Mouse (Mus musculus): Measurements from ENCODE around the gene Eipr1. TPM values are rescaled to one million over a fixed set of nuclear protein-coding genes. Genes with fewer than 3 reads are reported as not detected.
"Not testable (repeated sequence)": the region's sequence is repeated elsewhere in the genome, so short reads cannot be mapped to it uniquely, and the experiment has no call there.

The Eipr1 gene
- polyA plus RNA-seq, 1 experiment from 2014 or later = 21.6 TPM

DNA sequence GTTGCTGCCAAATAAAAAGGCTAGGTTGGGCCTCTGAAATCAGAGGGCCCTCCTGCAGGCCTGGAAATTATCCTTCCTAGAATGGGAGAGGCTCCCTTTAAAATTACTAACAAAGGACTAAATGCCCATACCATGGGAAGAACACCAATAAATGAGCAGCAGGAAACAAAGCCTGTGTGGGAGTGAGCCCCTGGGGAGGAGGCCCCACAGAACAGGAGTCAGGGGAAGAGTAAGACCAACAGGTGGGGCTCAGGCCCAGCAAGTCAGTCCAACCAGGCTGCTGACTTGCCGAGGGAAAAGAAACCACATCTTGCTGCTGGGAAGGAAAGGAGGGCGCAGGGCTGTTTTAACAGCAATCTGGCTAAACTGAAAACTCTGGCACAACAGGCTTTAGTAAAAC lies 34.5 kb upstream of the Eipr1 start:
- 73% methylated on average over 2 of the region's 2 CpGs for WGBS
- no peaks in the 10 kb centered on the region for H3K4me1 ChIP-seq (ENCODE audit: insufficient read depth, low read depth, low read length)
- H3K4me3 ChIP-seq (ENCODE audit: low read depth, low read length) = no peak overlapping the region
- no peak overlapping the region for H3K27ac ChIP-seq (ENCODE audit: low read length)
- no peaks in the 10 kb centered on the region for H3K9me3 ChIP-seq (ENCODE audit: low read length)
- no peak overlapping the region for H3K9ac ChIP-seq (replicated peaks; ENCODE audit: low read depth)
- no peak overlapping the region for H3K4me2 ChIP-seq (replicated peaks; ENCODE audit: low read depth, low read length)
- H3K27me3 ChIP-seq (replicated peaks; ENCODE audit: insufficient read depth, low read length) = no peaks in the 10 kb centered on the region
- H3K36me3 ChIP-seq (ENCODE audit: insufficient read depth, low read length) = peaks cover 21% of the 10 kb centered on the region
- no peak for TF ChIP-seq CTCF (IDR thresholded peaks at IDR 0.05)
- TF ChIP-seq EP300 (IDR thresholded peaks at IDR 0.05) = no peak
- DNase-seq (ENCODE audit: low spot score) = no peak
- ATAC-seq = no peak

DNA sequence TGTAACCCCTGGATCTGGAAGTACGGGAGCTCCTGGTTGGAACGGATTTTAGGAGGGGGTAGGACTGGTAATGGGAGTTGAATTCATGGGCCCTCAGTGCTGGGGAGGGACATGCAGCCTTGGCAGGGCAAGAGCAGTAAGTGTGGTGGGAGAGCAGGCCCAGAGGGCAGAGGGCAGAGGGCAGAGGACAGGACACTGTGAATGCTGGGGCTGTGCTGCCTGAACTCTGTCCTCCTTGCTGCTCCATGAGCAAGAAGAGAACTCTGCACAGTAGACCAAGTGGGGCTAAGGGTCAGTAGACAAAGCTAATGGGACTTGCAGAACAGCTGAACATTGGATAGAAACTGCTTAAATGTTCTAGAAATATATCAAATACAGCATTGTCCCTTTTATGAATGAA lies 33.5 kb upstream of the Eipr1 start:
- Histone ChIP-seq H3K4me3 (ENCODE audit: low read depth, low read length) (no peak overlapping the region), H3K4me2 (replicated peaks; ENCODE audit: low read depth, low read length) (no peak overlapping the region), H3K36me3 (ENCODE audit: insufficient read depth, low read length) (peaks cover 21% of the 10 kb centered on the region), H3K27ac (ENCODE audit: low read length) (no peak overlapping the region), H3K9ac (replicated peaks; ENCODE audit: low read depth) (no peak overlapping the region), H3K4me1 (ENCODE audit: insufficient read depth, low read depth, low read length) (no peaks in the 10 kb centered on the region), H3K9me3 (ENCODE audit: low read length) (no peaks in the 10 kb centered on the region), H3K27me3 (replicated peaks; ENCODE audit: insufficient read depth, low read length) (no peaks in the 10 kb centered on the region)
- 90% methylated on average over 2 of the region's 2 CpGs for WGBS
- no peak for ATAC-seq
- DNase-seq (ENCODE audit: low spot score) = no peak
- TF ChIP-seq EP300 (IDR thresholded peaks at IDR 0.05) (no peak), CTCF (IDR thresholded peaks at IDR 0.05) (no peak)

DNA sequence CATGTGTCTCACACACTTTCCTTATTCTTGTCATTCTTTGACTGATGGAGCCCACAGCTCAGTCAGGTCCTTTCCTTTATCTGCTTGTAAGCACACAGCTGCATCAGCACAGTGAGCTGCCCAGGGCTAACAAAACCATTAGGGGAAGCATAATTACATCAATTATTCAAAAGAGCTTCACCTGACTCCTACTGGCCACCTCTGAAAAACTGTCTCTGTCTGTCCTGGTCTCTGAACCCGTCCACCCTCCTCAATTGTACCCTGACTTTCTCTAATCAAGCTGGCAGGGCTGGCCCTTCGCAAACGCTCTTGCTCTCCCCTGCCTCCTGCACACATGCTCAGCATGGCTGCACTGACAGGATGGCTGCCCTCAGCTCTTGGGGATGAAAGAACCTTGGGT lies 27.2 kb upstream of the Eipr1 start:
- Histone ChIP-seq H3K4me1 (ENCODE audit: insufficient read depth, low read depth, low read length) (no peaks in the 10 kb centered on the region), H3K4me3 (ENCODE audit: low read depth, low read length) (no peak overlapping the region), H3K27me3 (replicated peaks; ENCODE audit: insufficient read depth, low read length) (no peaks in the 10 kb centered on the region), H3K27ac (ENCODE audit: low read length) (no peak overlapping the region), H3K9ac (replicated peaks; ENCODE audit: low read depth) (no peak overlapping the region), H3K9me3 (ENCODE audit: low read length) (no peaks in the 10 kb centered on the region), H3K4me2 (replicated peaks; ENCODE audit: low read depth, low read length) (no peak overlapping the region), H3K36me3 (ENCODE audit: insufficient read depth, low read length) (peaks cover 16% of the 10 kb centered on the region; the same call in 1 of the 2 replicates)
- DNase-seq (ENCODE audit: low spot score) (no peak), ATAC-seq (no peak)
- TF ChIP-seq CTCF (IDR thresholded peaks at IDR 0.05) (no peak), EP300 (IDR thresholded peaks at IDR 0.05) (no peak)
- 82% methylated on average over 3 of the region's 3 CpGs for WGBS

DNA sequence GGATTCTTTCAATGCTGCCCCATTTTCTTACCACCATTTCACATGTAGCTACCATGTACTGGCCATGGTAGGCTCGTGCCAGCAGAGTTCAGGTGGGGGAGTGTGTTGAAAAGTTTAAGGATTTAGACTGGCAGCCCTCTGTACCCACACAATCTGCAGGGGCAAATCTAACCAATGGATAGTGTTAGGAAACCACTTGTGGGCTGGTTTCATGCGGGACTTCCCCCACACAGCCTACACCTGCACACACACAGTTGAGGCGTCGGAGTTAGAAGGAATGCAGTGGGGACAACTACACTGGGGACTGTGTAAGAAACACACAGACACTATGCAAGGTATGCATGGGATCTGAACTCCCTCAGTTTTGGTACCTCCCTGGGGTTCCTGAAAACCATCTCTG lies 25.4 kb upstream of the Eipr1 start:
- Histone ChIP-seq H3K9me3 (ENCODE audit: low read length) (no peaks in the 10 kb centered on the region), H3K4me1 (ENCODE audit: insufficient read depth, low read depth, low read length) (no peaks in the 10 kb centered on the region), H3K27ac (ENCODE audit: low read length) (no peak overlapping the region), H3K27me3 (replicated peaks; ENCODE audit: insufficient read depth, low read length) (no peaks in the 10 kb centered on the region), H3K4me3 (ENCODE audit: low read depth, low read length) (no peak overlapping the region), H3K4me2 (replicated peaks; ENCODE audit: low read depth, low read length) (no peak overlapping the region), H3K9ac (replicated peaks; ENCODE audit: low read depth) (no peak overlapping the region), H3K36me3 (ENCODE audit: insufficient read depth, low read length) (no peaks in the 10 kb centered on the region)
- WGBS = 89% methylated on average over 4 of the region's 4 CpGs
- no peak for ATAC-seq
- DNase-seq (ENCODE audit: low spot score) = no peak
- TF ChIP-seq EP300 (IDR thresholded peaks at IDR 0.05) (no peak), CTCF (IDR thresholded peaks at IDR 0.05) (no peak)

DNA sequence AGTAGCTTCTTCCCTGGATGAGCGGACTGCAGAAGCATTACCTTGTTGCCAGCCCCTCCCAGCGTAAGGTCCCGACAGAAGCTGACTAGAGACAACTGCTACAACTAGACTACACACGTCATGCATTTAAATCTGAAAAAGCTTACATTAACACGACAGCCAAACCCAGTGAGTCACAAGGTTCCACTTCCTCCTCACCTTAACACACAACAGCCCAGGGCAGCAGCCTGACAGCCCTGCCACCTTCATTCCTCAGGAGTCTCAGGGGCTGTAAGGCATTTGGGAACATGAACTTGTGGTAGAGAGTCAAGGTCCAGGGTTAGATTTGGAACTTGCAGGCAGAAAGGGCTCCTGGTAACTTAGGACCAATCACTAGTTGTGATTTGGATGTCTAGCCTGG lies 24.5 kb upstream of the Eipr1 start:
- no peak overlapping the region for H3K27ac ChIP-seq (ENCODE audit: low read length)
- DNase-seq (ENCODE audit: low spot score) (no peak), ATAC-seq (no peak)
- H3K4me3 ChIP-seq (ENCODE audit: low read depth, low read length) = no peak overlapping the region
- no peaks in the 10 kb centered on the region for H3K27me3 ChIP-seq (replicated peaks; ENCODE audit: insufficient read depth, low read length)
- WGBS = 77% methylated on average over 5 of the region's 5 CpGs
- TF ChIP-seq EP300 (IDR thresholded peaks at IDR 0.05) (no peak), CTCF (IDR thresholded peaks at IDR 0.05) (no peak)
- H3K4me2 ChIP-seq (replicated peaks; ENCODE audit: low read depth, low read length) = no peak overlapping the region
- no peaks in the 10 kb centered on the region for H3K4me1 ChIP-seq (ENCODE audit: insufficient read depth, low read depth, low read length)
- H3K9ac ChIP-seq (replicated peaks; ENCODE audit: low read depth) = no peak overlapping the region
- no peaks in the 10 kb centered on the region for H3K36me3 ChIP-seq (ENCODE audit: insufficient read depth, low read length)
- no peaks in the 10 kb centered on the region for H3K9me3 ChIP-seq (ENCODE audit: low read length)

DNA sequence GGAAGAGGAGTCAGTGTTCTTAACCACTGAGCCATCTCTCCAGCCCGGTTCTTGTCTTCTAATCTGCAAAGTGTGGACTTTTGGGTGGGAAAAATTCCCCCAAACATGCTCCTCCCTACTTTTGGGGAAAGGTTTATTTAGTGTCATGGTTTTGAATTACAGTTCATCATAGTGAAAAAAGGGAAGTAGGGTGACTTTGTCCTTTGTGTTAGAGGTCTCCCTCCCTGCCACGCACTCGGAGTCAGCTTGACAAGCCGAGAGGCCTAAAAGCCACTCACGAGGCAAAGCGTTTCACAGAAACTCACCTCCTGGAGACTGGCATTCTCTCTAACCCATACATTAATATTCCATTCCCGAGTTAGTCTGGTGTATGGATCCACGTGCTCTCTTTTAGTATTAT lies 19.0 kb upstream of the Eipr1 start:
- H3K9ac ChIP-seq (replicated peaks; ENCODE audit: low read depth) = no peak overlapping the region
- no peaks in the 10 kb centered on the region for H3K9me3 ChIP-seq (ENCODE audit: low read length)
- H3K4me3 ChIP-seq (ENCODE audit: low read depth, low read length) = no peak overlapping the region
- no peak for TF ChIP-seq EP300 (IDR thresholded peaks at IDR 0.05)
- no peak for TF ChIP-seq CTCF (IDR thresholded peaks at IDR 0.05)
- peaks cover 5% of the 10 kb centered on the region for H3K36me3 ChIP-seq (ENCODE audit: insufficient read depth, low read length)
- DNase-seq (ENCODE audit: low spot score) (no peak), ATAC-seq (no peak)
- WGBS = 90% methylated on average over 8 of the region's 8 CpGs
- H3K27me3 ChIP-seq (replicated peaks; ENCODE audit: insufficient read depth, low read length) = no peaks in the 10 kb centered on the region
- no peaks in the 10 kb centered on the region for H3K4me1 ChIP-seq (ENCODE audit: insufficient read depth, low read depth, low read length)
- no peak overlapping the region for H3K27ac ChIP-seq (ENCODE audit: low read length)
- no peak overlapping the region for H3K4me2 ChIP-seq (replicated peaks; ENCODE audit: low read depth, low read length)

DNA sequence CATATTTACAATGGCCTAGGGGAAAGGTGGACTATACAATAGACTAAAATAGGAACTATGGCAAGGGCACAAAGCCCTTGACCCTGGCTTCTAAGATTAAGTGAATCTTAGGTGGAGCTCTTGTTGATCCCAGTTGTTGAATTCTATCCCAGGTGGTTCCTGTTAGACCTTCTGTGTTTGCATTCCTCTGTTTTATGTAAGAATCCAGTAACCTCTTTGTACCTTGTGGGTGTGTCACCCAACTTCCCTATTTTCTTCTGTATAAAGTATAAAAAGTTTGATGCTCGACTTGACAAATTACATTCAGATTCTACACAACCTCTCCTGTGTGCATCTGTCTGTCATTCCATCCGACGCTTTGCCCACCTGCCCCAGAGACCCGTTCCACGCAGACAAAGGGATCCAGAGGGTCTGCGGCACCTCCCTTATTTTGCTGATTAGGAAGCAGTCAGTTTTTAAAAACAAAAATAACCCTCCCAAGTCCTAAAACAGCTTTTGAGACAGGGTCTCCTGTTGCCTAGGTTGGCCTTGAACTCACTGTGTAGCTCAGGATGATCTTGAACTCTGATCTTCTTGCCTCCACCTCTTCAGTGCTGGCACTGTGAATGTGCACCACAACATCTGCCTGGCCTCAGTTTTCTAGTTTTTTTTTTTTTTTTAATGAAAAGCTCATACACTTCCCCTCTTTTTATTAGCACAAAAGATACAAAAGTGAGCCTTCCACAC lies 17.9 kb upstream of the Eipr1 start:
- not testable (repeated sequence) for H3K27ac ChIP-seq (ENCODE audit: low read length); H3K4me2 ChIP-seq (replicated peaks; ENCODE audit: low read depth, low read length); H3K9me3 ChIP-seq (ENCODE audit: low read length); ATAC-seq; H3K4me1 ChIP-seq (ENCODE audit: insufficient read depth, low read depth, low read length); H3K27me3 ChIP-seq (replicated peaks; ENCODE audit: insufficient read depth, low read length); H3K4me3 ChIP-seq (ENCODE audit: low read depth, low read length); DNase-seq (ENCODE audit: low spot score); H3K36me3 ChIP-seq (ENCODE audit: insufficient read depth, low read length); H3K9ac ChIP-seq (replicated peaks; ENCODE audit: low read depth)
- 98% methylated on average over 6 of the region's 6 CpGs for WGBS

Measured in lung, postnatal 0 days (tissue).